In genomic region chr13:64400801-64401361, GRCm38 (mm10) we compare ENCODE assay signal across 9 mouse cellular contexts. TPM values are rescaled to one million over a fixed set of nuclear protein-coding genes. Genes with fewer than 3 reads are reported as not detected.
A peak's percentile ranks its signal among the peaks of the same experiment; 100 is the strongest.
DNase-seq lines count a peak whose midpoint lies in the region; ATAC-seq and TF ChIP-seq lines count a peak whose summit lies in the region.
"Had no signal": no experiment of that assay in that cellular context is flagged by ENCODE, and none has a peak within 500 bp of the region (broad histone marks: within the 10 kb centered on the region; RNA-seq: fewer than 3 reads in every experiment).

No protein-coding gene starts in this region.

- no peak for TF ChIP-seq POLR2A in MEL (IDR thresholded peaks at IDR 0.05; ENCODE audit: control insufficient read depth in 1 of 2, insufficient read depth in 1 of 2, low read depth in 1 of 2, low read length in 2 of 2, poor library complexity in 1 of 2)

- peak; percentile 9 for DNase-seq in embryo, embryonic 11 days
- no peak for DNase-seq in embryo, embryonic 9.5 days (ENCODE audit: extremely low spot score)
- DNase-seq in MEL (ENCODE audit: low read depth, low spot score): no peak
- DNase-seq in gastrocnemius, postnatal 25 days: peak; percentile 57
- DNase-seq in kidney, postnatal 0 days (ENCODE audit: low spot score): peak; percentile 88
- DNase-seq in stomach, postnatal 0 days (ENCODE audit: low spot score): peak; percentile 15
- no peak for DNase-seq in B cell, adult 2 months
- DNase-seq in left cerebral cortex, postnatal 36 days (ENCODE audit: low spot score in 2 of 2): no peak

- TF ChIP-seq RAD21 in MEL (IDR thresholded peaks at IDR 0.05; ENCODE audit: low read depth, low read length): no peak

- H3K79me2 ChIP-seq in MEL (ENCODE audit: control insufficient read depth, insufficient read depth, low read length, poor library complexity): no peaks in the 10 kb centered on the region

- no peaks in the 10 kb centered on the region for H3K9me3 ChIP-seq in MEL (replicated peaks; ENCODE audit: insufficient read depth, low read length)
- no peaks in the 10 kb centered on the region for H3K9me3 ChIP-seq in kidney, postnatal 0 days (replicated peaks; ENCODE audit: low read length)
- H3K9me3 ChIP-seq in stomach, postnatal 0 days (ENCODE audit: control insufficient read depth, low read length): no peaks in the 10 kb centered on the region

- H3K27ac ChIP-seq in MEL (ENCODE audit: control insufficient read depth, low read depth, low read length): peak overlapping the region; percentile 91; the same call in 1 of the 2 replicates
- H3K27ac ChIP-seq in kidney, postnatal 0 days: peak overlapping the region; percentile 80
- H3K27ac ChIP-seq in stomach, postnatal 0 days (replicated peaks): peak overlapping the region; percentile 53

- peak overlapping the region; percentile 25; the same call in 1 of the 2 replicates for H3K4me2 ChIP-seq in kidney, postnatal 0 days (ENCODE audit: low read length)
- 0 out of 2 replicates have a peak overlapping the region, but pooled peaks have one; percentile 11 for H3K4me2 ChIP-seq in stomach, postnatal 0 days (replicated peaks; ENCODE audit: low read depth)

- peak; percentile 86 for ATAC-seq in kidney, postnatal 0 days (replicated peaks; ENCODE audit: low FRiP score, low read depth)
- peak; percentile 77 for ATAC-seq in stomach, postnatal 0 days (ENCODE audit: low FRiP score, low TSS enrichment)

- H3K4me3 ChIP-seq in MEL (ENCODE audit: control insufficient read depth in 1 of 2, insufficient read depth in 1 of 2, low read depth in 2 of 2, low read length in 2 of 2): no peak overlapping the region
- H3K4me3 ChIP-seq in kidney, postnatal 0 days (replicated peaks; ENCODE audit: low read depth, low read length): no peak overlapping the region
- no peak overlapping the region for H3K4me3 ChIP-seq in stomach, postnatal 0 days (ENCODE audit: low read depth, low read length)

- H3K36me3 ChIP-seq in MEL (ENCODE audit: control insufficient read depth in 1 of 2, insufficient read depth in 2 of 2, low read length in 2 of 2): peaks cover 0 to 34% of the 10 kb centered on the region in 2 experiments; a peak in 2 of 4 replicates
- H3K36me3 ChIP-seq in kidney, postnatal 0 days (ENCODE audit: insufficient read depth, low read length): no peaks in the 10 kb centered on the region
- H3K36me3 ChIP-seq in stomach, postnatal 0 days (ENCODE audit: control insufficient read depth, insufficient read depth, low read length): no peaks in the 10 kb centered on the region

- no peaks in the 10 kb centered on the region for H3K27me3 ChIP-seq in MEL (ENCODE audit: control insufficient read depth in 1 of 2, insufficient read depth in 2 of 2, low read length in 2 of 2)
- H3K27me3 ChIP-seq in kidney, postnatal 0 days (ENCODE audit: insufficient read depth, low read length): no peaks in the 10 kb centered on the region
- no peaks in the 10 kb centered on the region; the same call in 1 of the 2 replicates for H3K27me3 ChIP-seq in stomach, postnatal 0 days (ENCODE audit: control insufficient read depth, insufficient read depth, low read length)
- H3K27me3 ChIP-seq: CH12.LX had no signal

- no peak overlapping the region for H3K9ac ChIP-seq in MEL (ENCODE audit: control insufficient read depth, low read depth, low read length, poor library complexity, severe bottlenecking)
- no peak overlapping the region for H3K9ac ChIP-seq in kidney, postnatal 0 days (ENCODE audit: low read depth, low read length)
- no peak overlapping the region for H3K9ac ChIP-seq in stomach, postnatal 0 days (ENCODE audit: low read length)

- WGBS in kidney, postnatal 0 days: 14% methylated on average over 7 of the region's 7 CpGs
- WGBS in stomach, postnatal 0 days: 21% methylated on average over 7 of the region's 7 CpGs

- TF ChIP-seq CTCF in MEL (IDR thresholded peaks at IDR 0.05 in 2 of 3, conservative IDR thresholded peaks at IDR 0.05 in 1 of 3; ENCODE audit: control insufficient read depth in 1 of 3, insufficient read depth in 1 of 3, low read depth in 2 of 3, low read length in 3 of 3, poor library complexity in 1 of 3, severe bottlenecking in 1 of 3): no peak
- TF ChIP-seq CTCF in kidney, postnatal 0 days (IDR thresholded peaks at IDR 0.05; ENCODE audit: low read depth): no peak
- no peak for TF ChIP-seq CTCF in stomach, postnatal 0 days (IDR thresholded peaks at IDR 0.05; ENCODE audit: low read depth)

- TF ChIP-seq EP300 in MEL (IDR thresholded peaks at IDR 0.05; ENCODE audit: low read depth in 1 of 2, low read length in 2 of 2): no peak
- TF ChIP-seq EP300 in stomach, postnatal 0 days (optimal IDR thresholded peaks at IDR 0.05): no peak

- H3K4me1 ChIP-seq in MEL (ENCODE audit: control insufficient read depth in 1 of 2, insufficient read depth in 2 of 2, low read length in 2 of 2): peaks cover 16 to 24% of the 10 kb centered on the region in 2 experiments
- peaks cover 15% of the 10 kb centered on the region; the same call in 1 of the 2 replicates for H3K4me1 ChIP-seq in kidney, postnatal 0 days (replicated peaks; ENCODE audit: insufficient read depth, low read length)
- H3K4me1 ChIP-seq in stomach, postnatal 0 days (replicated peaks; ENCODE audit: control insufficient read depth, insufficient read depth): no peaks in the 10 kb centered on the region

- intact Hi-C loops in left cerebral cortex, postnatal 36 days (cut with DNase I): no loop called here

TF ChIP-seq in MEL, 35 proteins besides CTCF, POLR2A, EP300 and RAD21:
- TF ChIP-seq UBTF (IDR thresholded peaks at IDR 0.05; ENCODE audit: borderline replicate concordance, insufficient read depth, low read depth, low read length) (no peak), ZC3H11A (IDR thresholded peaks at IDR 0.05; ENCODE audit: low read depth, low read length) (no peak), POLR2AphosphoS2 (IDR thresholded peaks at IDR 0.05; ENCODE audit: low read length) (no peak), BHLHE40 (IDR thresholded peaks at IDR 0.05; ENCODE audit: borderline replicate concordance, low read depth, low read length) (no peak), GATA1 (IDR thresholded peaks at IDR 0.05; ENCODE audit: low read depth, low read length) (no peak), KAT2A (conservative IDR thresholded peaks at IDR 0.05; ENCODE audit: low read depth, low read length) (no peak), E2F4 (IDR thresholded peaks at IDR 0.05; ENCODE audit: borderline replicate concordance, low read depth, low read length) (no peak), ETS1 (IDR thresholded peaks at IDR 0.05; ENCODE audit: low read depth, low read length) (no peak), ZMIZ1 (IDR thresholded peaks at IDR 0.05; ENCODE audit: low read depth, low read length) (no peak)
TF ChIP-seq in MEL: peak in this region for 0.

RNA-seq across cellular contexts. Expression of gene Ctsl, which starts 30.2 kb away (rescaled TPM):
- 20.1 and 22.5 TPM in 2 replicates for total RNA-seq in MEL (2012; rRNA removed)
- polyA plus RNA-seq in MEL (2012; ENCODE audit: insufficient read depth in 1 of 2, insufficient read length in 2 of 2, low read depth in 1 of 2, low replicate concordance in 2 of 2, missing spikeins in 1 of 2): 10 to 100 TPM in 1 of 2 experiments, not detected in 1; 39.2 TPM
- 100 to 1,000 TPM; 120 to 147 TPM for total RNA-seq in gastrocnemius, postnatal 25 days (2021)
- polyA plus RNA-seq in kidney, postnatal 0 days (2015; fragmentation: Nextera tagmentation; extraction: Ambion mirVana): 482 and 514 TPM in 2 replicates
- polyA plus RNA-seq in stomach, postnatal 0 days (2015; fragmentation: Nextera tagmentation; extraction: Ambion mirVana): 183 and 184 TPM in 2 replicates
- 100 to 1,000 TPM; 136 to 140 TPM for total RNA-seq in left cerebral cortex, postnatal 36 days (2021)

RNA-seq across cellular contexts. Expression of gene Cdk20, which starts 31.2 kb away (rescaled TPM):
- 3.4 and 3.6 TPM in 2 replicates for total RNA-seq in MEL (2012; rRNA removed)
- polyA plus RNA-seq in MEL (2012; ENCODE audit: insufficient read depth in 1 of 2, insufficient read length in 2 of 2, low read depth in 1 of 2, low replicate concordance in 2 of 2, missing spikeins in 1 of 2): 1 to 10 TPM in 1 of 2 experiments, not detected in 1; 9.3 TPM
- total RNA-seq in gastrocnemius, postnatal 25 days (2021): 1 to 10 TPM; 2.8 to 3.4 TPM
- 6.6 and 8.1 TPM in 2 replicates for polyA plus RNA-seq in kidney, postnatal 0 days (2015; fragmentation: Nextera tagmentation; extraction: Ambion mirVana)
- 4.5 and 5.3 TPM in 2 replicates for polyA plus RNA-seq in stomach, postnatal 0 days (2015; fragmentation: Nextera tagmentation; extraction: Ambion mirVana)
- total RNA-seq in left cerebral cortex, postnatal 36 days (2021): 10 to 100 TPM; 10.8 to 12.2 TPM

Comparison
In these comparisons a context has a peak if more than half of its experiments do, and no peak if none do; other contexts are left out.
1. DNase-seq: peak in embryo, embryonic 11 days (single experiment), gastrocnemius, postnatal 25 days (single experiment), kidney, postnatal 0 days (single experiment) and stomach, postnatal 0 days (single experiment); none in embryo, embryonic 9.5 days (single experiment), MEL (single experiment), B cell, adult 2 months (0 of 2) and left cerebral cortex, postnatal 36 days (0 of 2).
2. Peak in every context shown above with its lines, with median percentiles within 50 percentile points of each other: H3K27ac ChIP-seq.